Mouse (Mus musculus): ENCODE results near the gene Stox2.

Stox2 gene

GRCm38 (mm10) chr8:47354523-47355168, 91.5 kb downstream of the Stox2 start:
- DNase-seq (ENCODE audit: low read depth, low spot score): no peak

DNA sequence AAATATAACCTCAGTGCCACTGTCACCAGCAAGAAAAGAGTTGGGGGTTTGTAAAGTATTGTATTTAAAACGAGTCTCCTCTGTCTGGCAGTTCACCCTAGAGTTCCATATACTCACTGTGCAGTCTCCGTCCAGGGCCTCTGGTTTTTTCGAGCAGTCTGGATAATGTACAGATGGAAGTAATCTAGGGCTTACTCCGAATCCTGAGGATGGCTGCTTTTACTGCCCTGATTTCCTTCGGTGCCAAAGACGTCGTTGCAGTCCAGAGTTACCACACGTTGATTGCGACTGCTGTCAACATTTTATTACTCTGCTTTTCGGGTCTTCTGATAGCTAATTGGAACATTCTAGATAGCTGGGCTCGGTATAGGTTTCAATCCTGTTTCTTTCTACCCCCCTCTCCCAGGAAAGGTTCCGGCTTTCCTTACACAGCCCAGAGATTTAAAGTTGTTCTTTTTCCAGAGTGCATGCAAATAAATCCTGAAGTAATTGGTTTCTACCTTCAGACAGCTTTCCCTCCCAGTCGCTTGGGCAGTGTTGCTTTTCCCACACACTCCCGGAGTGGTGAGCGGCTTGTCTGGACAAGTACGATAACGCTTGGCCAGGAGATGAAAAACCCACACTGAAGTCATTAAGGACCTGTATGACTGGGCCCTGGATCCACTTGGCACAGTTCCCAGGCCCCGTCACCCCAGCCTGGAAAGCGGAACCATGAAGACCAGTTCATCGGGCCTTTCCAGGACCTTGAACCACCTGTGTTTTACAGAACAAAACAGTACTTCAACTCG, 94.1 kb downstream of the Stox2 start:
- DNase-seq (ENCODE audit: low read depth, low spot score): no peak

DNA sequence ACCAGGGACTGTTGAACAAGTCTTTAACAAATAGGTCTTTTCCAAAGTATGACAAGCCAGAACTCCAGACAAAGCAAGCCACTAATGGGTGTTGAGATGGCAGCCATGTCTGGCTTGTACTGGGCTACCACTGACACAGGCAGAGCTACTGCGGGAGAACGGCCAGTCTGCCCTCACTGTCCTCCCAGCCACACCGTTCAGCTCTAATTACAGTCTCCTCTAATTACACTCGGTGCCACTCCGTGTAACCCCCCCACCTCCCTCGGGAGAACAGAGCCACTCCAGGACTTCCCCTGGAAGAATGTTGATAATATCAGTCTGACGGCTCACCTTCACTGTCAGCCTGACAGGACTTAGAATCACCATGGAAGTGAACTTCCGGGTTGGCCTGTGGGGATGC, 97.1 kb downstream of the Stox2 start:
- no peak for DNase-seq (ENCODE audit: low read depth, low spot score)

- DNase-seq (ENCODE audit: low read depth, low spot score): no peak
Observed at GRCm38 (mm10) chr8:47347809-47348208, 98.4 kb downstream of the Stox2 start.

- peak; percentile 86 for DNase-seq (ENCODE audit: low read depth, low spot score)
Observed at GRCm38 (mm10) chr8:47345772-47346103, 100.4 kb downstream of the Stox2 start.

DNA sequence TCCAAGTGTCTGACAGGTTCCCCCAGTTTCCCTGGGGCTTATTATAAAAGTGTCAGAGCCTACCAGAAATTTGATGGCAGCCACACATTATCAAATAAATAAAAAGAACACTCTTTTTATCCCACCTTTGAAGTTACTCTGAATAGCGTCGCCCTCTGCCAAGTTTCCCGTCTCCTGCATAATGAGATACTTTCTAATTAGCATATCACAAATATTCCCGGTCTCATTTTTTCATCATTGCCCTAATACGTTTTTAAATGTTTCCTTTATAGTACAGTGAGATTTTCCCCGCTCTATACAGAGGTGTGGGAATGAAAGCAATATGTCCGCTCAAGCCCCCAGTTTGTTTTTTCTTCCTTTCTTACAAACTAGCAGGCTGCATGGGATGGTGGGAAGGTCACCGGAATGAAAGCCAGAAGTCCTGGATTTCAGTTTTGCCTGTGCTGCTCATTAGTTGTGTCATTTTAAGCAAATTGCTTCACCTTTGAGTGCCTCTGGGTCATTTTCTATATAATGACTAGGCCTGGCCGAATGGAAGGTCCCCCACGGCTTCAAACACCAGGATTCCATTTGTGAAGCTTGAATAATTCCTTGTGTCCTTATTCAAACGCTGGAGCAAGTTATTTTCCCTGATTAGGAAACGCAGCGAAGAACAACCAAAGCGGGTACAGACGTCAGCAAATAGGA, 100.9 kb downstream of the Stox2 start:
- DNase-seq (ENCODE audit: low read depth, low spot score): no peak

DNA sequence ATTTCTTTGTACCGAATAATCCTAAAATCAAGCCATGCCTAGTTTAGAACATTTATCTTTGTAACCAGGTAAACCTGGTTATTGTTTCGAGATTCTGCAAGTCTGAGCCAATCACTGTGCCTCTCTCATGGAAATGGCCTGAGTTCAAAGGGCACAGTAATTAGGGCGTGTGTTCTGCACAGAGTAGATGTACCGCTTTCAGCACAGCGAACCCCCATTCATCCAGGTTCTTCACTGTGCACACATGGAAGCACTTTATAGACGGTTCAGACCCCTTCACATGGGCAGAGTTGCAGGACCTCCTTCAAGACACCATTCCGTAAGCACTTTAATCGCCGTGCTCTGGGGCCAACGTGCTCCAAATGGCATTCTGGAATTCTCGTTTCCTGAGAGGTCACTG, 104.7 kb downstream of the Stox2 start:
- DNase-seq (ENCODE audit: low read depth, low spot score): no peak

DNA sequence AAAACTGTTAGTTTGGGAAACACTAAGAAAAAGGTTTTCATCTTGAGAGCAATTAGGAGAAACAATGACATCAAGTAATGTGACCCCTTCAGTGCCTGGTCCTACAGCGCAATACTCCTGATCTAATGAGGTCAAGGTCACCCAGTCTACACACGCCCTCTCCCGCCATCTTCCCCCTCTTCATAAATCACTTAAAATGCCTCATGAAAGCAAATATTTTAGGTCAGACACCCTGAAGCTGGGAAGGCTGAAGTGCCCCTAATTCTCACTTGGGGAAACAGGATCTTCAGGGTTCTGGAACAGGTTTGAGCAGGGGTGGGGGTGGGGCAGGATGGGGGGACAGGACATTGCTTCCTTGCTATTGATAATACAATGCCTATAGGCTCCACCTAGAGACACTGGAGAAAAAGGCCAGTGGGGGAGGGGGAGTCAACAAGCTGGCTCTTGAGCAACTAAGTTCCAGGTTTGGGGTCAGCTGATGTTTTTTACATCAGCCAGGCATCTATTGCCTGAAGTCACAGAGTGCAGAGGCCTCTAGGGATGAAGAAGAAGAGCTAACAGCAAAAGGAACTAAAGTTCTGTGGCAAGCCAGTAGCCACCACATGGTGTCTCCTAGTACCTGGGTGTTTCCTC, 107.4 kb downstream of the Stox2 start:
- no peak for DNase-seq (ENCODE audit: low read depth, low spot score)

GRCm38 (mm10) chr8:47336433-47336832, 109.7 kb downstream of the Stox2 start:
- no peak for DNase-seq (ENCODE audit: low read depth, low spot score)

GRCm38 (mm10) chr8:47335940-47336339, 110.2 kb downstream of the Stox2 start:
- no peak for DNase-seq (ENCODE audit: low read depth, low spot score)

- DNase-seq (ENCODE audit: low read depth, low spot score): peak; percentile 96
Observed at GRCm38 (mm10) chr8:47334223-47334757, 111.9 kb downstream of the Stox2 start.

DNA sequence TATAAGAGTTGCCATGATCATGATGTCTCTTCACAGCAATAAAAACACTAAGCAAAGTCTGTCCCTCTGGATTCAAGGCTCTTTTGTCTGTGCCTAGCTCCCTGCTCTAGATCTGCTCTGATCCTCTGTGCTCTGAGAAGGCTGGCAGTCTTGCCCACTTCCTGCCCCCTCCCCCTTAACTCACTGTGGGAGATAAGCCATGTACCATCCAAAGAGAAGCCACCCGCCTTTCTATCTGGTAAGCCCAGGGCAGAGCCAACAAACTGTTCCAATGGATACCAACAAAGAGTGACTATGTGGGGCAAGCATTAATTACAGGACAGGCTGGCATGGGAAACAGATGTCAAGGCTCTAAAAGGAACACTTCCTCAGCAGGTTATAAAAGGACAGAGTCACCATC, 113.2 kb downstream of the Stox2 start:
- no peak for DNase-seq (ENCODE audit: low read depth, low spot score)

DNA sequence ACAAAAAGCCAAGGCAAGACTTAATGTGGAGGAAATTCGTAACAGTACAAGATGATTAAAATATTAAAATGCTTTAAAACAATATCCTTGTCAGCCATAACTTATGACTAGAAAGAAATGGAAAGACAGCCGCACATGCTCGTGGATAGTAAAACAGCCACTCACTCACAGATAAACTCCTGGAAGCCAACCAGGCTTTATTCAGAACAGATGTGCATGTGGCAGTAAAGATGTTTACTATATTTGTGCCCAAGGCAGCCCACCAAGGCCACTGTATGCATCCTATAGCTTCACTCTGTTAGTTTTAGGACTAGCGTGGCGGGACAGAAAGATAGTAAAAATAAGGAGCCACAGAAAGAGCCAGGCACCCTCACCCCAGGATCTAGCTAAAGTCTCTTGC, 115.2 kb downstream of the Stox2 start:
- no peak for DNase-seq (ENCODE audit: low read depth, low spot score)

- no peak for DNase-seq (ENCODE audit: low read depth, low spot score)
Observed at GRCm38 (mm10) chr8:47326348-47326747, 119.8 kb downstream of the Stox2 start.

DNA sequence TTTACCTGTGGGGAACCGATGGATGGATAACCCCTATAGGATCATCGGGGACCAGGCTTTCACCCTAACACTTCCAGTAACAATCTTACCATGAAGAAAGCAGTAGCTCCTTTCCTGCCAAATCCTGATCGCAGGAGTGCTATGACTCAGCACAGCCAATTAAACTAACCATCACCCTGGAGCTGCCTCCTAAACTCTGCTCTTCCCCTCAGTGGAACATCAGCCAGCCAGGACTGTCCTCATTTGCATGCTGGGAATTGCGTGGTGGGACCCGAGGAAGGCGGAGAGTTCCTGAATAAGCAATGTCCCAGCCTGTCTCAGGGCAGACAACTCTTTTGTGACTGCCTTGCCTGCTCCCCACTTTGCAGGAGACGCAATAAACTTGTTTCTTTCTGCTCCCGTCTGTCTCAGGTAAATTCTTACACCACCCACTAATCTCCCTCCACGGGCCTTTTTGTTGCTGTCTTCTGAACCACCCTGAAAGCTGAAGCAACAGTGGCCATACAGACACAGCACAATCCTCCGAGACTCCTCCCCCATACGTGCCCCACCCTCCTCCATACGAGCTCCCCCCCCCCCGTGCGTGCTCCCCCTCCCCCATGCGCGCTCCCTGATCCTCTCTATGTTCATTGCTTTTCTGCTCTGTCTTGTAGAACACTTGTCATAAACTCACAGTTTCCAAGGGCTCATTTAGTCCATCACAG, 121.9 kb downstream of the Stox2 start:
- DNase-seq (ENCODE audit: low read depth, low spot score): peak; percentile 39

DNA sequence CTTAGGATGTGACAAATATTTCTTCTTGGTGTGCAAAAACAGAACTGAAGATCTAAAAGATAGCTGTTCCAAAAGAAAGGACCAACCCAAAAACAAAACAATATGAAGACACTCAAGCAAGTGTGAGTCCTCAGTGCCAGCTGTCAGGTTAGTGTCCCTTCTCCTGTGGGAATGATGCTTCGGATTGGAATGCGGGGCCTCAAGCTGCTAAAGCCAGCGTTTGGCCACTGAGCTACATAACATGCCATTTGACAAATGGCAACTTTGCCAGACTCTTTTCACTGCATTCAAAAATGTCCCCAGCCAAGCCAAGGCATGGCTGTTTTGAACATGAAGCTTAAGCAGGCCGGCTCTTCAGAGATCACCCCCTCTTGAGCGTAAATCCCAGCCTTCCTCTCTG, 124.9 kb downstream of the Stox2 start:
- no peak for DNase-seq (ENCODE audit: low read depth, low spot score)

DNA sequence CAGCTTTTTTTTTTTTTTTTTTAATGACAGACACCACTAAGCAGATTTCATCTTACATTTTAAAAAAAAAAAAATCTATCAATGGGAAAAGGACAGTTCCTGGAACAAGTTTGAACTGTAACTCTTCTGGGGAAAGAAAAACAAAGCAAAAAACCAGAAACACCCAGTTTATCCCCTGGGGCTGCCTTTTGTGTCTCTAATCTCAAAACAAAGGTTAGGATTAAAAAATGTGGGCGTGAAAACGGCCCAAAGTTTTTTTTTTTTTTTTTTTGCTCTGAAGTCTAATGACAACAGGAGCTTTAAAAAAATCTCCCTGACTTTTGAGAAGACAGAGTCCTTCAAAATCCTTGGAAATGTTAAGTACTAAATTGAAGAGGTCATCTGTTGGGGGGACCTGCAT, 125.5 kb downstream of the Stox2 start:
- DNase-seq (ENCODE audit: low read depth, low spot score): no peak

- no peak for DNase-seq (ENCODE audit: low read depth, low spot score)
Observed at GRCm38 (mm10) chr8:47318468-47318867, 127.7 kb downstream of the Stox2 start.

GRCm38 (mm10) chr8:47308176-47308575, 138.0 kb downstream of the Stox2 start:
- no peak for DNase-seq (ENCODE audit: low read depth, low spot score)

DNA sequence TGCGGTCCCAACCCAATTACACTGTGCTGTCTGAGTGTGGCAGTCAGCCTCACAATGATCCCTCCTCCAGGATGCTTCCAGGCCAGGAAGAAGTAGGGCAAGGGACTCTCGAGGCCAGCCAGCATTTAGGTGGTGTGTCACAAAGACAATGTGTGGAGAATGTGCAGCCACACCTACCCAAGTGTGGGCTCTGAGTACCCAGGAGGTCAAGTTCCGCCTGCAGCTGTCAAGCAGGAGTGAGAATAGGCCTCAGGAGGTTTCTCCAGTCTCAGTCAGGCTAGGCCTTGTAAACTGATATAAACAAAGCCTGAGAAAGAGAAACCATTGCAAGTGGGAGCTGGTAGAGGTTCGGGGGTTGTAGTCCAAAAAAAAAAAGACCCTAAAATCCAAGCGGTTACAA, 139.8 kb downstream of the Stox2 start:
- DNase-seq (ENCODE audit: low read depth, low spot score): no peak

DNA sequence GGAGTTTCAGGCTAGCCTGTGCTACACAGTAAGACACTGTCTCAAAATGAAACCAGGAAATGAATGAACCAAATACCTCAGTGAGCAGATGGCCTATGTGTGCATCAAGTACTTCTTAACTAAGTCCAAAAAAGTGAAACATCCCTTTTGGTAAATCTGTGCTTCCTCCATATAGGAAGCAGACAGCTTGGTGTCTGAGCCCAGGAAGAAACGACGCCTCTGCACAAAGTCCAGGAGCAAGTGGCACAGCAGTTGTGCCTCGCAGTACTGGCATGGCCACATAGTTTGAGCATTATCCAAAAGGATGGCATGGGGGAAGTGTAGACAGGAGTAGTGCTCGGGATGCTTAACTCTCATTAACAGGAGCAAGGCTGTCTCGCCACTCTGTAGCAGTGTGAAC, 140.3 kb downstream of the Stox2 start:
- DNase-seq (ENCODE audit: low read depth, low spot score): no peak

GRCm38 (mm10) chr8:47298460-47298859, 147.7 kb downstream of the Stox2 start:
- no peak for DNase-seq (ENCODE audit: low read depth, low spot score)
